Mouse (Mus musculus) olfactory bulb, adult 2 months (tissue): ENCODE measurements around the gene Edil3.

Experiments
- CTCF ChIP-seq: fragments of 200-500 bp; IDR thresholded peaks from 2 replicates; pipeline ENCODE4 v1.5.1; 2012; ENCODE audit warnings: low read depth, mild to moderate bottlenecking, low read length, moderate library complexity; ENCODE audit not compliant: insufficient read depth
- POLR2A ChIP-seq: fragments of 200-500 bp; IDR thresholded peaks from 2 replicates; pipeline ENCODE4 v1.6.1; 2012; ENCODE audit warnings: mild to moderate bottlenecking, low read depth, low read length, moderate library complexity; ENCODE audit not compliant: insufficient read depth

- TF ChIP-seq POLR2A: no peak
- TF ChIP-seq CTCF: no peak
Observed at GRCm38 (mm10) chr13:88823522-88824419, 2.5 kb downstream of the Edil3 start.
